Mouse (Mus musculus) liver, adult (tissue): ENCODE data around the gene Vwa8.

Source experiments
- GATA4 ChIP-seq: IDR thresholded peaks from 2 replicates; pipeline ENCODE4 v1.6.1; 2014; ENCODE audit warnings: mild to moderate bottlenecking, low read length; ENCODE audit not compliant: insufficient replicate concordance

Gene Vwa8

GRCm38 (mm10) chr14:79097181-79097580 is 248.3 kb downstream of the Vwa8 start:
- no peak for TF ChIP-seq GATA4

DNA sequence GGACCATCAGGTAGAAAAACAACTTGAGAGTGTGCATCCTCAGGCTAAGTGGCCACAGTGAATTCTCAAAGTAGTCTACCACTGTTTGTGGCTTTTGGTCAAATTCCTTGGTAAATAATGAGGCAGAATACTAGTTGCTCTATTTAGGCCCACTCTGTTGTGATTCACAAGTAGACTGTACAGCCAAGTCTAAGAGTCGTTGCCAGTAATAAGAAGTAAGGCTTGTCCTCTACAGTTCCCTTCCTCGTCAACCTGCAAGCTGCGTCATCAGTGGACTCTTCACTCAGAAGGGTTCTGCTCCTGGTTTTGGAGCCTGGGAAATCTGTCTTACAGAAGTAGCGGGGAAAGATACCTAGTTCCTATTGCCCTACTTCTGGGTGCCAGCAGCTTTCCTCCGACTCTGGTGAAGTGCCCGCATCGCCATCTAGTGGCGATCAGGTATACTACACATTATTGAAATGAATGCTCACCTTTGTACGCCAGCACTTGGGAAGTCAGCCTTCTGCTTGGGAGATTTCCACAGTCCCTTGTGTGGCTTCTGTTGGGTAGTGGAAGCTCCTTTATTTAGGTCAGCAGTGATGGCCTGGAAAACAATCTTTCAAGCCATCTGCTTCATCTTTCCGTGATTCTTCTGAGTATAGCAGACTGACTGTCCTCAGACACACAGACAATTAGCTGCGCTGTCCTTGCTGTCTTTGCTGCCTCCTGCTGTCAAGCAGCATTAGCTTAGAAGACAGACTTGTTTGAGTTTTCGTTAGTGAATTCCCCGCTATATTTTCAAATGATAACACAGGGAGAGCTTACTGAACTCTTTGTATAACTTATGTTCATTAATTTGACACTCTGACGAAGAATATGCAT is 258.0 kb downstream of the Vwa8 start:
- no peak for TF ChIP-seq GATA4

DNA sequence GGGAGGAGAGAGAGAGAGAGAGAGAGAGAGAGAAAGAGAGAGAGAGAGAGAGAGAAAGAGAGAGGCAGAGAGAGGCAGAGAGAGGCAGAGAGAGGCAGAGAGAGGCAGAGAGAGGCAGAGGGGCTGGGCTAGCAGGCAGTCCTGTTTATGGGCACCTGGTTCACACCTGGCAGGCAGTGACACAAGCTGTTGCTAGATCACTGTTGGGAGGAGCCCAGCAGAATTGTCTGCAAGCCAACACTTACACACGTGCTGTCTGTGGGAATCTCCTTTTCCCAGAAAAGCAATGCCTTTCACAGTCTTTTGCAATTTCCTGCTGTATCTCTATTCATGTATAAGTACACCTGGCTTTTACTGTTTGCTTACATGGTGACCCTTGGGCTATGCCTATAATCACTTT is 260.5 kb downstream of the Vwa8 start:
- TF ChIP-seq GATA4: no peak

DNA sequence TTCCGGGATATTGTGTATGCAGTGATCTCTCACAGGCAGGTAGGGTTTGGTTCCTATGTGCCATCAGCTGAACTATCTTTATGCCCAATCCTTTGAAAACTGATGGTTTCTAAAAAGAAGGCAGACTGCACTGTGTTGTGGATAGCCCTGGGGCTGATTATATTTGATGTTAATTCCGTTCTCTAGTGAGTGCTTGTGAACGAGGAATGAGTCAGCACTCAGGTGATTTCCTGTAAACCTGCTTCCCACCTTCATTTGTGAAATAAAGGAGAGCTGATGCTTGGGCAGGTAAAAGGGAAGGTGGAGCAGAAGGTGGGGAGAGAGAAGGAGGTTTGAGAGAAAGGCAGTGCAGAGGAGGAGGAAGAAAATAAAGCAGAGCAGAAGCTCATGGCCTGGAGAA is 261.2 kb downstream of the Vwa8 start:
- no peak for TF ChIP-seq GATA4

GRCm38 (mm10) chr14:79112050-79112449 is 263.2 kb downstream of the Vwa8 start:
- no peak for TF ChIP-seq GATA4

DNA sequence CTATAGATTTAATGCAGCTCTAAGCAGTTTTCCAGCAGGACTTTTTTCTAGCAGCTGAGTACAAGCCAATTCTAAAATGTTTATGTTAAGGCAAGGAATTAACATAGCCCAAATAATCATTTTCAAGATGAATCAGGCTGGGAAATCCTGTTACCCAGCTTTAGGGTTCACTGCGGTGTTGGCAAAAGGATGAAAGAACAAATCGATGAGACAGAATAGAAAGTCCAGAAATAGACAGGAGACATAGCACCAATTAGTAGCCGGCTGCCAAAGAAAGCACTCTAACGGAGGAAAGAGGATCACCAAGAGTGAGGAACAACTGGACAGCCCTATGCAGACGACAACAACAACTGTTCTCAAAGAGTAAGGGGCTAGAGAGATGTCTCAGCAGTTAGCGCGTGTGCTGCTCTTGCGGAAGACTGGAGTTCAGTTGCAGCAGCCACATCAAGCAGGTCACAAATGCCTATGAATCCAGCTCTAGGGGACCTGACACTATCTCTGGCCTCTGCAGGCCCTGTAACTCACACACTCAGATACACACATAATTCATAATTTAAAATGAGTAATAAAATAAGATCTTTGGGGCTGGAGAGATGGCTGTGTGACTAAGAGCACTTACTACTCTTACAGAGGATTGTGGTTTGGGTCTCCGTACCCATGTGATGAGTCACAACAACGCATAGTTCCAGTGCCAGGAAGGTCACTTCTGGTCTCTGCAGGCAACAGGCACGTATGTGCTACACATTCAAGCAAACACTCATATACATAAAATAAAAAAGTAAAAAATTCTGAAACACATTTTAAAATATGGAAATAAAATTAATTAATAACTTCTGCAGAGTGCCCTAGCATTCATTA is 265.9 kb downstream of the Vwa8 start:
- no peak for TF ChIP-seq GATA4

DNA sequence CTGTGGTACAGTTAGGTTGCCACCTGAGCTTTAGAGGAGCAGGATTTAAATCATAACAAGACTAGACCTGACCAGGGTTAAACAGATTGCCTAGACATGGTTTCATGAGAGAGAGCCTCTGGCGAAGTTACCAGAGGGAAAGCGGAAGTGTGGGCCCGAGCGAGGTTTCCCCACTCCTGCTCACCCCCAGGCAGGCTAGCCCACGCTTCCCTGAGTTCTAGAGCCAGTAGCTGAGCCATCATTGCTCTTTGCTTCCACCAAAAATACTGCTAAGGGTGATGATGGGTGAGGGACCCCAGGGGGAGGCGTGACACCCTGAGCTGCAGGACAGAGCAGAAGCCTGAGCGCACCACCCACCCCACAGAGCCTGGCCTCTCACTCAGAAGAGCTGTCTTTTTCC is 269.6 kb downstream of the Vwa8 start:
- TF ChIP-seq GATA4: no peak

DNA sequence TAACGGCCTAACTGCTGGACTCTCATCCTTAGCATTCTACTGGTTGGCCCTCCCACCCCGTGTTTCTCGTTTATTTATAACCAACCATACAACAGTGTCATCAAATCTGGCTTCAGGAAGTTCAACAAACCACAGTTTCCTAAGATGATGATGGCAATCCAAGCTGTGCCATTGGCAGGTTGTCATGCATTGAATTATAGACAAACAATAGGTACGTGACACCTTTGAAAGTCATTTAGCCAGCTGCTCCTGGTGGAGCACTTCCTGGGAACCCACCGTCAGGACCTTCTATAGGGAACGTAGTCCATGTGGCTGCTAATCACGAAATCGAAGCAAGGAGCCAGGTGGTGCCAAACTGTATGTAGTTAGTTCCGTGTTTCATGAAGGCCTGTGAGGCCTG is 270.5 kb downstream of the Vwa8 start:
- no peak for TF ChIP-seq GATA4

DNA sequence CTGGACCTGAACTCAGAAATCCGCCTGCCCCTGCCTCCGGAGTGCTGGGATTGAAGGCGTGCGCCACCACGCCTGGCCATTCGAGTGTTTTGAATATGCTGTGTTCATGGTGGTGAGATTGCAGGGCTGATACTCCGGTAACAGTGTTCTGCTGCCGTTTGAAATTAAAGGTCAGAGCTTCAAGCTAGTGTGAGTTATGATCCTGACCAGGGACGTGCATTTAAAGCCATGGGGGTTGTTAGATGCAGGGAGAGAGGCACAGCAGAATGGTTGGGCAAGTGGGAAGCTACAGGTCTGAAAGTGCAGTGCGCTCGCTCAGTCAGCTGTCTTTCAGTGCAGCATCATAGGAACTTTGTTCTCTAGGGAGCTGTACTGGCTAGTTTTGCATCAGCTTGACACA is 271.8 kb downstream of the Vwa8 start:
- TF ChIP-seq GATA4: no peak

DNA sequence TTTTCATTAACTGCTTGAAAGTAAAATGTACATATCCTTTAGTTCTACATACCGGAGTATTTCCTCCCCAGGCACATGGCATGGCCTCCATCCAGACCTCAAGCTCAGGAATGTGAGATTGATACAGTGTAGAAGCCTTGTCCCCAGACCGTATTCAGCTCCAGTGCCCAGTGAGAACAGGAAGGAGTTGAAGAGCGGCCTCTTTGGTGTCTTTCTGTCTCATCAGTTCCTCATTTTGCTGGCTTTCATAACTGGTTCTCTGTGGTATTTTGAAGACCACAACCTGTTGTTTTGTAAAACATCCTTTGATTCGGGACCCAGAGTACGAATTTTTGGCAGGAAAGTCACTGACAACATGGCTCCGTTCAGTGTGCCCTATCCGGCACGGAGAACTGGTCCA is 274.6 kb downstream of the Vwa8 start:
- no peak for TF ChIP-seq GATA4

GRCm38 (mm10) chr14:79124643-79125042 is 275.8 kb downstream of the Vwa8 start:
- no peak for TF ChIP-seq GATA4

- TF ChIP-seq GATA4: no peak
Measured at GRCm38 (mm10) chr14:79126176-79126575, 277.3 kb downstream of the Vwa8 start.

DNA sequence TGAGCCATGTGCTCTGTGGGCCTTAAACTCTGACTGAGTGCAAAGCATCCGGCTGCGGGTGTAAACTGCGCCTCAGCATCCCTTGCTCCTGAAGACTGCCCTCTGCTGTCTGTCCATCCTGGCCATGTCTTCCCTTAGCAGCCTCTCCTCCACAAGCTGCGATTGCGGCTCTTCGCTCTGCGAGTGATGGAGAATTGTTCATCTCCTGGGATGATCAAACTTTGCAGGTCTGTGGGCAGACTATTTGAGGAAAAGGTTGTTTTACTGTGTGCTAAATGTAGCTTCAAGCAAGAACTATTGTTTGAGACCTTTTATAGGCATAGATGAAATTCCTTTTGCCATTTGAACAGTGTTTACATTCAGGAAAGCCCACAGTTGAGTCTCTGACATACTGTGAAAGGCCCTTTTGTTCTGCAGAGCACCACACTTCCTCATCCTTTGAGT is 286.1 kb downstream of the Vwa8 start:
- TF ChIP-seq GATA4: no peak

- no peak for TF ChIP-seq GATA4
Measured at GRCm38 (mm10) chr14:79135441-79135840, 286.6 kb downstream of the Vwa8 start.

- TF ChIP-seq GATA4: no peak
Measured at GRCm38 (mm10) chr14:79136585-79136984, 287.7 kb downstream of the Vwa8 start.

DNA sequence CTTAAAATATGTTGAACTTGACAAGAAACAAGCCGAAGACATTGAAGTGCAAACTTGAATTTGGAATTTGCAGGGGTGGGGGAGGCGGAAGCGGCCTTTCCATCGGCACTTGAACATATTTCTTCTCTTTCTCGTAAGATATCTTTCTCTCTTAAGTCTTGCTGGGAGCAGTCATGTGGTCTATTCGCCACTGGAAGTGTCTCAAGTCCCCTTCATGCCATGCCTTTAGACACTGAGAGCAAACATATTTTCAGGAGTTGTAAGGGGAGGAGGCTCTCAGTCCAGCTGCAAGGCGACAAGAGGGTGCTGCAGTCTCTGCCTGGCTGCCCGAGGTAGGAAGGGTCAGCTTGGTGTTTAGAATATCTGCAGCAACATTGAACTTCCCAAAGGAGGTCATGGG is 288.2 kb downstream of the Vwa8 start:
- TF ChIP-seq GATA4: no peak
